Mouse (Mus musculus): ENCODE measurements around the gene Elf3.

GRCm38 (mm10) chr1:135280646-135281045, 22.3 kb upstream of the Elf3 start:
- no peak for TF ChIP-seq ZNF384 (IDR thresholded peaks at IDR 0.05; ENCODE audit: low read depth, low read length)
- no peak for TF ChIP-seq HCFC1 (IDR thresholded peaks at IDR 0.05; ENCODE audit: borderline replicate concordance, insufficient read depth, low read length)
- TF ChIP-seq ZC3H11A (IDR thresholded peaks at IDR 0.05; ENCODE audit: borderline replicate concordance, low read depth, low read length), result no peak

Measured in ES-E14 (cell line).